Mouse (Mus musculus): ENCODE measurements around the gene Rnaset2b. TPM values are rescaled to one million over a fixed set of nuclear protein-coding genes. Genes with fewer than 3 reads are reported as not detected.
"Not testable (repeated sequence)": the region's sequence is repeated elsewhere in the genome, so short reads cannot be mapped to it uniquely, and the experiment has no call there.

Rnaset2b gene
- polyA plus RNA-seq (2015; fragmentation: Nextera tagmentation; extraction: Ambion mirVana): 272 and 279 TPM in 2 replicates

DNA sequence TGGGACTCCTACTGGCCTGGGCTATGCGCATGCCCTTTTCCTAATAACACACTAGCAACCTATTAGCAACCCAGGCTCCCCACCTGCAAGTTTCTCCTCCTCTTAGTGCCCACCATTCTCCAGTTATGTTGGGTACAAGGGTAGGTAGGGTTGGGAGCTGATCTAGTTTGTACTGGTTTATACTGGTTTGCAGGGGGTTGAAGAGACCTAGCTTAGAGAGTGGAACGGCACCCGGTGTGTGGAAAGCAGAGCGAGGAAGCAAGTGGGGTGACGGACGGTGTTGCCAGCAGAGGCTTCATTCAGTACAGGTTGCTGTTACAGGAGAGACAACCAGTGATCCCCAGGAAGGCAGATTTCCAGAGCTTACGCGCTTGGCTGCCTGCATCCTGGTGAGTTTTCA lies at the start of gene Rnaset2b:
Gene Rnaset2b, plus strand, starts transcription at position 301 of the 400 bp plus-strand sequence.
- not testable (repeated sequence) for H3K27ac ChIP-seq; H3K4me3 ChIP-seq; H3K9me3 ChIP-seq; ATAC-seq (ENCODE audit: borderline replicate concordance, extremely low read depth, low FRiP score, low TSS enrichment); H3K9ac ChIP-seq; H3K36me3 ChIP-seq; H3K27me3 ChIP-seq; H3K4me2 ChIP-seq; H3K4me1 ChIP-seq
- WGBS: 100% methylated on average over 1 of the region's 8 CpGs

DNA sequence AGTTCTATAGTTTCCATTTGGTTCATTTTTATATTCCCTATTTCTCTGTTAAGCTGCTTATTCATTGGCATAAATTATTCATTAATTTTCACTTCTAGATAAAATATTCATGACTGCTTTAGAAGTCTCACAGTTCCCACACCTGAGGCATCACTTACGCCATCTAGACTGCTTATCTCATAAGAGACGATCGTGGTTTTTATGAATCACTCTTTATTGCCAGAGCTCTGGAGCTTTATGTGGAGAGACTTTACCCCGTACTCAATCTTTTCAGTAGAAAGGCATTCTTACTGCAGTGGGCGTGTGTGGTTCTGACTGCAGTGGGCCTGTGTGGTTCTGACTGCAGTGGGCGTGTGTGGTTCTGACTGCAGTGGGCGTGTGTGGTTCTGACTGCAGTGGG lies 38.8 kb upstream of the Rnaset2b start:
- WGBS: 93% methylated on average over 7 of the region's 7 CpGs
- ATAC-seq (ENCODE audit: borderline replicate concordance, extremely low read depth, low FRiP score, low TSS enrichment); H3K27ac ChIP-seq; H3K27me3 ChIP-seq; H3K36me3 ChIP-seq; H3K4me1 ChIP-seq; H3K9ac ChIP-seq; H3K9me3 ChIP-seq; H3K4me2 ChIP-seq; H3K4me3 ChIP-seq: not testable (repeated sequence)

DNA sequence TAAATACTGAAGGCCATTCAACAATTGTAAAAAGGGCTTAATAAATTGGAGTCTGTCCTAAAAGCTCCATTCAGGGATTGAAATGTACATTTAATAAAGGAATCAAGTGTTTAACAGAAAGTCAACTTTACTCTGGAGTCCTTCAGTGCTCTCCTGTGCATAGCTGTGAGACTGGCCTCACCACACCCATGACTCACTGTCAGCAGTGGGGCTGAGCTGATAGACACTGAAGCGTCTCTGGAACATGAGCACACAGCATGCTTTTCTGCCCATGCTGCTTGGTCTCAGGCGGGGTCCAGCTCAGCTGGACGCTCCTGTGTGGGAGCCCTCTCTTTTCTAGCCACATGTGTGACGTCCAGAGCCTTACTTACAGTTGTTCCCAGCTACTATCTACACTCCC lies 27.9 kb upstream of the Rnaset2b start:
- WGBS: no CpG with 5 or more reads among the region's 4 CpGs

DNA sequence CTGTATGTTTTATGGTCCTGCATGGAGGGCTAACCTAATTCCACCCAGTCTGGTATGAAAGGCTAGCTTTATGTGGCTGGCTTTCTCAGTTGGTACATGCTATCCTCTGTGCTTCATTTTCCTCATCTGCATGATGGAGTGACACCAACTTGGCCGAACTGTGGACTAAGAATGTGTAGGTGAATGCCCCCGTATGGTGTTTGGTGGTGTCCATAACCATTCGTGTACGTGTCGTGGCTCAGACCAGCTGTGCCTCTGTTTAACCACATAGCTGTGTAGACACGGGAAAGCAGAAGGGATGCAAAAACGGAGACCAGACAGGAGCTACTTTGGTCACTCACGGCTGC lies 22.8 kb upstream of the Rnaset2b start:
- Histone ChIP-seq H3K4me2 (peak overlapping the region; percentile 66), H3K27ac (0 out of 2 replicates have a peak overlapping the region, but pooled peaks have one; percentile 91), H3K4me3 (peak overlapping the region; percentile 59)
- ATAC-seq (ENCODE audit: borderline replicate concordance, extremely low read depth, low FRiP score, low TSS enrichment); H3K9me3 ChIP-seq; H3K36me3 ChIP-seq; H3K9ac ChIP-seq; H3K4me1 ChIP-seq; H3K27me3 ChIP-seq: not testable (repeated sequence)
- WGBS: no CpG with 5 or more reads among the region's 8 CpGs

More for the DNA sequence above, 27.9 kb upstream of the Rnaset2b start:
- not testable (repeated sequence) for H3K9me3 ChIP-seq; H3K36me3 ChIP-seq; H3K4me1 ChIP-seq; ATAC-seq (ENCODE audit: borderline replicate concordance, extremely low read depth, low FRiP score, low TSS enrichment); H3K9ac ChIP-seq; H3K4me2 ChIP-seq; H3K4me3 ChIP-seq; H3K27me3 ChIP-seq; H3K27ac ChIP-seq

DNA sequence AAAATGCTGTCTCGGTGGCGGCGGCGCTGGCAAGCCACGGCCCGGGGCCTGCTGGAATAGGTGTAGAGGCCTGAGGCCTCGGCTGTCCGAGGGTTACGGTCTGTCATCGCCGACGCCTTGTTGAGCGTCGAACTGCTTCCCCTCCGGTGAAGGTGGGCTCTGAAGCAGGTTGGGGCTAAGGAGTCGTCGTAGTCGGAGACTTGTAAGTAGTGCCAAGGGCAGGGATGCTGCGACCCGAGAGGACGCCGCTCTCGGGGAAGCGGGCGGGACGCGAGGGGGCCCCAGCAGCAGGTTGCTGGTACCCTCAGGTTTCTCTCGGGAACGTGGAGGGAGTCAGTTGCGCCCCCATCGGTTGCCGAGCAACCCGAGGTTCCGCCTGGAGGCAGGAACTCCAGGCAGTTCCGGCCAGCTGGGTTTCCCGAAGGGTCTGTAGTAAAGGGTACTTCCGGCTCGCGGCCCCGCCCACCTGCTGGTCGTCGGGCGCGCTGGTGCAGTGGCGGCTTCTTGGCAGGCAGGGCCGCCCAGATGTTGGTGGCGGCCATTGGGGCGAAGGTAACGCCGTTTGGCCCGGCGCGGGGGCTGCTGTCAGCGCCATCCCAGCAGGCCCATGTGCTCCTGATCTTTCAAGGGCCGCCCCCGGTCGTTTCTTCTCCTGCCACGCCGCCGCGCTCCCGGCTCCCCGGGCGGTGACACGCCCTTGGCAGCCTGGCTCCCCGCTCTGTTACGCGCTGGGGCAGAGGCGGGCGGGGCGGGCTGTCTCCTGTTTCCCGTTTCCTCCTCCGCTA lies 22.3 kb upstream of the Rnaset2b start, which contains the start of gene Rsph3b:
Gene Rsph3b, minus strand, starts transcription at position 699 of the 785 bp plus-strand sequence.
- H3K4me1 ChIP-seq, H3K36me3 ChIP-seq, H3K9me3 ChIP-seq, H3K27me3 ChIP-seq: not testable (repeated sequence)
- Histone ChIP-seq H3K9ac (peak within 1 kb of the TSS; percentile 47), H3K27ac (peak within 1 kb of the TSS; percentile 91), H3K4me3 (peak within 1 kb of the TSS; percentile 59), H3K4me2 (peak within 1 kb of the TSS; percentile 66)
- 2% methylated on average over 73 of the region's 73 CpGs for WGBS
- peak; percentile 95 for ATAC-seq (ENCODE audit: borderline replicate concordance, extremely low read depth, low FRiP score, low TSS enrichment)

DNA sequence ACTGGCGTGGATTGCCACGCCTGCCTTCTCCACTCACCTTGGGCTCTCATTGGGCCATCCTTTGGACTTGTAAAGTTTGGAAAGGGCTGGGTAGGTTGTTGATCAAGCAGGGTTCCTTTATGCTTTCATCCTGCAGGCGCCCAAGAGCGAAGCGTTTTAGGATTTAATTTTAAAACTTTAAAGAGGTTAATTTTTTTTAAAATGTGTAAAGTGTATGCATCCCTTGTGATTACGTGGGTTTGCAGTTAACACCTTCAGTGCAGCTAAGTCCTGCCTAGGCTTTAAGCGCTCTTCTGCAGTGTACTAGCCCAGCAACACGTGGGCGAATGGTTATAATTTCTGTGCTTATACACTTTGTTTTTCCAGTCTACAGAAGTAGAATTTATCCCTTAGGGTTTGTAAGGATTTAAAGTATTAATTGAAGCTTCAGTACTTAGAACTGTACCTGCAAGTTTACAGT lies 21.6 kb upstream of the Rnaset2b start:
- not testable (repeated sequence) for H3K4me1 ChIP-seq, H3K36me3 ChIP-seq, H3K27me3 ChIP-seq, H3K9me3 ChIP-seq
- Histone ChIP-seq H3K4me2 (peak overlapping the region; percentile 66), H3K27ac (peak overlapping the region; percentile 91), H3K4me3 (peak overlapping the region; percentile 59), H3K9ac (peak overlapping the region; percentile 47)
- peak; percentile 24; the same call in 1 of the 2 replicates for ATAC-seq (ENCODE audit: borderline replicate concordance, extremely low read depth, low FRiP score, low TSS enrichment)
- 11% methylated on average over 9 of the region's 9 CpGs for WGBS

DNA sequence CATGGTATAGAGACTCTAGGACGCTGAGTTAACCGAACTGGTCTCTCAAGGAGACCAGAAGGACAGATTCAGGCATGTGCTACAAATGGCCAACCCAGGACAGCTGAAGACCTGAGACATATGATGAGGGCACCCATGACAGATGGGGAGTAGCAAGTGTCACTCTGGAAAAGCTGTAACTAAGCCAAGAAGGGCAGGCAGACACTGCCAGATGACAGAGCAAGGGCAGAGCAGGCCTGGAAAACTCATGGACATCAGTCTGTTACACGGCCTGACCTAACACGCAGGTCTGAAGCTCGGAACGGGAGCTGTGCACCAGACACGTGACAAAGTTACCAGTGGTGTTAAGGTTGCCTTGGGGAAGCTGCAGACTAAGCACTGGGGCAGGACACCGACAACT lies 11.6 kb upstream of the Rnaset2b start:
- H3K9me3 ChIP-seq; H3K4me2 ChIP-seq; H3K36me3 ChIP-seq; H3K9ac ChIP-seq; H3K4me3 ChIP-seq; ATAC-seq (ENCODE audit: borderline replicate concordance, extremely low read depth, low FRiP score, low TSS enrichment); H3K27ac ChIP-seq; H3K4me1 ChIP-seq; H3K27me3 ChIP-seq: not testable (repeated sequence)
- 73% methylated on average over 6 of the region's 8 CpGs for WGBS

DNA sequence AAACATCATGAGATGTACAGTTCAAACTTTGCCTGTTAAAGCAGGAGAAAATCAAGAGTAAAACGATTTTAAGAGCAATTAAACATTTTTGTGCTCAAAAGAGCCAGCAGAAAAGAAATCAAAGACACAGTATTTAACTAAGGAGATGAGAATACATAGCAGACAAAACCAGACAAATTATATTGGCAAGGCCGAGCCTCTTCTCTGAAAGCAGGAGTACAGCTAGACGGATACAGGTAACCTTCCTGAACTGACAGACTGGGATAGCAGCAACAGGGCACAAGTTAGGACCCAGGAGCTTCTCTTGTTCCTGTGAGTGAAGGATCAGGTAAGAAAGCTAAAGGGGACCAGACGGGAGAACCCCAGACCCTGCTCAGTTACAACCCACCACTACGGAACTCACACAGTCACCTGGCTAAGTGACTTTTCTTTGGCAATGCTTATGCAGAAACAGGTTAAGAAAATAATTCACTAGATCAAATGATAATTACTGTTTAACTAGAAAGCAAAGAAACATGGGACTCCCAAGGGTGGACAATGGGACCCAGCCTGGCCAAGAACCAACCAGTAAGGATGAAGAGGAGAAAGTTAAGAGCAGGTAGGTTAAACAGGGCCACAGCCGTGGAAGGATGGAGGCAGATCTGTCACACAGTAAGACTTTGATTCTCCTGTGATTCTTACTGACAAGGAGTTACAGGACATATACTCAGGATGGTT lies 10.7 kb upstream of the Rnaset2b start:
- peak overlapping the region; percentile 56 for H3K4me3 ChIP-seq
- not testable (repeated sequence) for H3K27ac ChIP-seq

DNA sequence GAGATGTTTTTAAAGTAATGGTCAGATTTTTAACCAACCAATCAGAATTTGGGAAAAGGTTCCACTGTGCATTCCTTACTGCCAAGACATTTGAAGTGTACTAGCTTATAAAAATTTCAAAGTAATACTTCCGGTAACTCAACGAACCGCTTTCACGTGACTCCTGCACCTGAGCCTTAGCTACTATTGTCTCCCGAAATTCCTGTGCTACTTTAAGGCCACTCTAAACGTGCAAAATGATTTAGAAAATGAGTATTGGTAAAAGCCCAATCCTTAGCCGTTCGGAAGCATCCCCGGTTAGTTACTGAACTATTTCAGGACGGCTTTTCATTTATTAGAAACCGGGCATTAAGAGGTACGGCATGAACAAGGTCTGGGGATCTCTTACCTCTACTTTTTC lies 10.1 kb upstream of the Rnaset2b start:
- H3K36me3 ChIP-seq; H3K4me1 ChIP-seq; H3K9me3 ChIP-seq; ATAC-seq (ENCODE audit: borderline replicate concordance, extremely low read depth, low FRiP score, low TSS enrichment); H3K27me3 ChIP-seq: not testable (repeated sequence)
- peak overlapping the region; percentile 52 for H3K4me2 ChIP-seq
- under 1% methylated on average over 12 of the region's 12 CpGs for WGBS
- H3K4me3 ChIP-seq: peak overlapping the region; percentile 56
- peak overlapping the region; percentile 75; the same call in 1 of the 2 replicates for H3K27ac ChIP-seq
- H3K9ac ChIP-seq: peak overlapping the region; percentile 43; the same call in 1 of the 2 replicates

More for the DNA sequence above, 10.7 kb upstream of the Rnaset2b start:
- H3K4me2 ChIP-seq: peak overlapping the region; percentile 52
- 55% methylated on average over 4 of the region's 6 CpGs for WGBS
- ATAC-seq (ENCODE audit: borderline replicate concordance, extremely low read depth, low FRiP score, low TSS enrichment); H3K9me3 ChIP-seq; H3K4me1 ChIP-seq; H3K36me3 ChIP-seq; H3K27me3 ChIP-seq; H3K9ac ChIP-seq: not testable (repeated sequence)

DNA sequence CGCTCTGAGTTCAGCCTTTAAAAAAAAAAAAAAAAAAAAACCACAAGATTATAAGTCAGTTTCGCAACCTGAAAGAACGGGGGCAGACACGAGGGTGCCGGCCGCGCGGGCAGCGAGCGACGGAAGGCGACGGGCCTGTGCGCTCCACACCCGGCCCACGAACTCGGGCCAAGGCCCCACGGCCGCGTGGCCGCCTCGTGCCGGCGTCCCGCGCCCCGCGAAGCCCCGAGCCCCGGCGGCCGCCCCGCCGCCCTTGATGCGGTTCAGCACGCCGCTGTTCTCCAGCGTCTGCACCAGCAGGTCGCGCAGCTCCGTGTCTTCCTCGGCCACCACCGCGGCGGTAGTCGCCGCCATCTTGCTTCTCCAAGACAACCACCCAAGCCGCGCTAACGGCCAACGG lies 9.7 kb upstream of the Rnaset2b start, which contains the start of gene Tagap1:
Gene Tagap1, minus strand, starts transcription at position 381 of the 400 bp plus-strand sequence.
- Histone ChIP-seq H3K9ac (peak within 1 kb of the TSS; percentile 43), H3K4me3 (peak within 1 kb of the TSS; percentile 56), H3K27ac (peak within 1 kb of the TSS; percentile 75), H3K4me2 (peak within 1 kb of the TSS; percentile 53)
- ATAC-seq (ENCODE audit: borderline replicate concordance, extremely low read depth, low FRiP score, low TSS enrichment): peak; percentile 46
- 0% methylated on average over 43 of the region's 51 CpGs for WGBS
- not testable (repeated sequence) for H3K9me3 ChIP-seq, H3K27me3 ChIP-seq, H3K36me3 ChIP-seq, H3K4me1 ChIP-seq

DNA sequence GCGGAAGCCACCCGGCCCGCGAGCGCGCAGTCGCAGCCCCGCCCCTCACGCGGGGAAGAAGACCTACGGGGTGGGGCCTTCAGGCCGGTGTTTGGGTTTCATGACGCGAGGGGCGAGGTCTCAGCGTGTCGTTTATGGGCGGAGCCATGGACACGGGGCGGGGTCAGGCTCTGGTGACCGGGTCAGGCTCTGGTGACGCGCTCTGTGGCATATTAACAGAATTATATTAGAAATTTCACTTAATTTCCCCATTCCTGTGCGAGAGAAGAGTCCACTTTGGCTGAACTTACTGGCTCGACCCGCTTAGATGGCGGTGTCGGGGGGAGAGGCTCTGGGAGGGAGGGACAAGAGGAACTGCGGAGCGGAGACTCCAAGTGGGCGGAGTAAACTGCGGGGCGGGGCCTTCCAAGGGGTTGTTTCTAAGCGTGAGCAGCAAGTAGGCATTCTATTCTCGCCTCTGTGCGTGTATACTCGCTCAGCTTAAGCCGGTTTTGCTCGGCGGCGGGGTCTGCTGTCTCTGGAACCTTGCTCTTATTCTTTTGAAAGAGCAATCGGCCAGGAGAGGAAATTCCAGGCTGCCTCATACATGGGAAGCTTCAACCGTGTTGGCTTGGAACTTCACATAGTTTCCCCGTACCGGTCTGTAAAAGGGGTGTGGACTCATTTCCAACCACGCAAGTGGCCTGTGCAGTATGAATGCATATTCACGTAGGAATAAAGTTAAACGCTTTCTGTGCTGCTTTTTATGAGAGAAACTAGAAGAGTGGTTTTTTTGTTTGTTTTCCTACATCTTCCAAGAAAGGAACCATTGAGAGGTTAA lies 9.0 kb upstream of the Rnaset2b start:
- Histone ChIP-seq H3K4me2 (peak overlapping the region; percentile 53), H3K4me3 (peak overlapping the region; percentile 56), H3K27ac (peak overlapping the region; percentile 64; the same call in 1 of the 2 replicates)
- not testable (repeated sequence) for H3K9me3 ChIP-seq, H3K27me3 ChIP-seq, H3K4me1 ChIP-seq, H3K9ac ChIP-seq, H3K36me3 ChIP-seq
- peak; percentile 97 for ATAC-seq (ENCODE audit: borderline replicate concordance, extremely low read depth, low FRiP score, low TSS enrichment)
- under 1% methylated on average over 15 of the region's 48 CpGs for WGBS
